Mouse (Mus musculus): ENCODE measurements at regions not wholly inside any gene's neighbourhood (a gene's known extent, or its start where the extent isn't known, plus 50 kb on each side); places are given as distances from the start of the nearest gene placed in this dataset.

GRCm38 (mm10) chr12:71458559-71459176 lies 149.0 kb downstream of the Dact1 start:
- H3K27ac ChIP-seq (ENCODE audit: low read length), result no peak overlapping the region
- no peak overlapping the region for H3K9ac ChIP-seq (ENCODE audit: low read depth, low read length)
- ATAC-seq, result no peak
- H3K4me2 ChIP-seq (ENCODE audit: low read length), result no peak overlapping the region
- H3K4me3 ChIP-seq (ENCODE audit: low read depth, low read length), result no peak overlapping the region
- 56% methylated on average over 12 of the region's 12 CpGs for whole genome bisulfite sequencing
- H3K36me3 ChIP-seq (ENCODE audit: control insufficient read depth, insufficient read depth, low read length), result no peaks in the 10 kb centered on the region
- H3K27me3 ChIP-seq (ENCODE audit: control insufficient read depth, insufficient read depth, low read depth, low read length), result no peaks in the 10 kb centered on the region
- 0 out of 2 replicates have a peak, but pooled peaks cover 2% of the 10 kb centered on the region for H3K4me1 ChIP-seq (ENCODE audit: control insufficient read depth, insufficient read depth, low read length)
- no peaks in the 10 kb centered on the region for H3K9me3 ChIP-seq (replicated peaks; ENCODE audit: control insufficient read depth, low read length, poor library complexity, severe bottlenecking)

DNA sequence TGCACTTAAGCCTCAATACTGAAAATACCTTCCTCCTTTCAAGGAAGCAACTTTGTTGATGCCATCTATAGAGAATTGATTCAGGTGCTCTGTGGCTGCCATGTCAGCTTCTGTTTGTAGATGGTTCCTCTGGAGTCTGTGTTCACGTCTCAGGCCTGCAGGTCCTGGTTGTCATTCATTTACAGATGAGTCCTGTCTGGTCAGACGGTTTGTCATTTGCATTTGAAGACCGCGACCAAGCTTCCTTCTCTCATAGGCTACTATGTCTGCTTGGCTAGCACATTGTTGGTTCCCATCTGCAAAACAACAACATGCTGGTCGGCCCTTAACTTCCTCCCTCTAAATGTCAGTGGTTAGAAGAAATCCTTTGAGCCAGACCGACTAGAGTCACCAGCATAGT lies 151.0 kb downstream of the Dact1 start:
- Histone ChIP-seq H3K27me3 (ENCODE audit: control insufficient read depth, insufficient read depth, low read depth, low read length) (no peaks in the 10 kb centered on the region), H3K4me1 (ENCODE audit: control insufficient read depth, insufficient read depth, low read length) (0 out of 2 replicates have a peak, but pooled peaks cover 2% of the 10 kb centered on the region), H3K9ac (ENCODE audit: low read depth, low read length) (no peak overlapping the region), H3K27ac (ENCODE audit: low read length) (no peak overlapping the region), H3K4me3 (ENCODE audit: low read depth, low read length) (no peak overlapping the region), H3K4me2 (ENCODE audit: low read length) (no peak overlapping the region), H3K36me3 (ENCODE audit: control insufficient read depth, insufficient read depth, low read length) (no peaks in the 10 kb centered on the region), H3K9me3 (replicated peaks; ENCODE audit: control insufficient read depth, low read length, poor library complexity, severe bottlenecking) (no peaks in the 10 kb centered on the region)
- WGBS, result 45% methylated on average over 6 of the region's 6 CpGs
- ATAC-seq, result no peak

DNA sequence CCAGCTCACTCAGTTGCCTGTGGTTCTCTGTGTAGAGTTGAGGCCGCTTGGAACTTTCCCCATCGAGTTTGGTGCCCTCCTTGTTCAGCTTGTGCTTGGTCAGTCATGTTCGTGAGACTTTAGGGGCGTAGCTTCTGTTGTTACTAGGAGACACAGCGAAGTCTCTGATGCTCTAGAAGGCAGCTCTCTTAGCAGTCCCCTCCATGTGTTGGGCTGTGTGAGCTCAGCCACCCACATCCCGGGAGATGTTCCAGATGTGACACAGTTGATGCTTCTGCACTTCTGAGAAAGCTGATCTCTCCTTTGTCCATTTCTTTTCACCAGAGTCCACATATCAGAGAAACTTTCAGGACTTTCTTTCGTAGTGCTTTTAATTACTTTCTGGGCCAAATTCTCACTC lies 158.1 kb downstream of the Dact1 start:
- no peaks in the 10 kb centered on the region for H3K36me3 ChIP-seq (ENCODE audit: control insufficient read depth, insufficient read depth, low read length)
- 76% methylated on average over 7 of the region's 7 CpGs for WGBS
- ATAC-seq, result no peak
- no peaks in the 10 kb centered on the region for H3K9me3 ChIP-seq (replicated peaks; ENCODE audit: control insufficient read depth, low read length, poor library complexity, severe bottlenecking)
- H3K4me2 ChIP-seq (ENCODE audit: low read length), result no peak overlapping the region
- H3K27me3 ChIP-seq (ENCODE audit: control insufficient read depth, insufficient read depth, low read depth, low read length), result no peaks in the 10 kb centered on the region
- H3K4me1 ChIP-seq (ENCODE audit: control insufficient read depth, insufficient read depth, low read length), result no peaks in the 10 kb centered on the region
- no peak overlapping the region for H3K9ac ChIP-seq (ENCODE audit: low read depth, low read length)
- H3K27ac ChIP-seq (ENCODE audit: low read length), result no peak overlapping the region
- H3K4me3 ChIP-seq (ENCODE audit: low read depth, low read length), result no peak overlapping the region

GRCm38 (mm10) chr12:71468324-71468723 lies 158.6 kb downstream of the Dact1 start:
- H3K27me3 ChIP-seq (ENCODE audit: control insufficient read depth, insufficient read depth, low read depth, low read length), result no peaks in the 10 kb centered on the region
- no peaks in the 10 kb centered on the region for H3K9me3 ChIP-seq (replicated peaks; ENCODE audit: control insufficient read depth, low read length, poor library complexity, severe bottlenecking)
- 39% methylated on average over 6 of the region's 6 CpGs for WGBS
- no peaks in the 10 kb centered on the region for H3K4me1 ChIP-seq (ENCODE audit: control insufficient read depth, insufficient read depth, low read length)
- no peak overlapping the region for H3K27ac ChIP-seq (ENCODE audit: low read length)
- H3K9ac ChIP-seq (ENCODE audit: low read depth, low read length), result no peak overlapping the region
- H3K4me2 ChIP-seq (ENCODE audit: low read length), result no peak overlapping the region
- no peak overlapping the region for H3K4me3 ChIP-seq (ENCODE audit: low read depth, low read length)
- no peaks in the 10 kb centered on the region for H3K36me3 ChIP-seq (ENCODE audit: control insufficient read depth, insufficient read depth, low read length)
- ATAC-seq, result no peak

DNA sequence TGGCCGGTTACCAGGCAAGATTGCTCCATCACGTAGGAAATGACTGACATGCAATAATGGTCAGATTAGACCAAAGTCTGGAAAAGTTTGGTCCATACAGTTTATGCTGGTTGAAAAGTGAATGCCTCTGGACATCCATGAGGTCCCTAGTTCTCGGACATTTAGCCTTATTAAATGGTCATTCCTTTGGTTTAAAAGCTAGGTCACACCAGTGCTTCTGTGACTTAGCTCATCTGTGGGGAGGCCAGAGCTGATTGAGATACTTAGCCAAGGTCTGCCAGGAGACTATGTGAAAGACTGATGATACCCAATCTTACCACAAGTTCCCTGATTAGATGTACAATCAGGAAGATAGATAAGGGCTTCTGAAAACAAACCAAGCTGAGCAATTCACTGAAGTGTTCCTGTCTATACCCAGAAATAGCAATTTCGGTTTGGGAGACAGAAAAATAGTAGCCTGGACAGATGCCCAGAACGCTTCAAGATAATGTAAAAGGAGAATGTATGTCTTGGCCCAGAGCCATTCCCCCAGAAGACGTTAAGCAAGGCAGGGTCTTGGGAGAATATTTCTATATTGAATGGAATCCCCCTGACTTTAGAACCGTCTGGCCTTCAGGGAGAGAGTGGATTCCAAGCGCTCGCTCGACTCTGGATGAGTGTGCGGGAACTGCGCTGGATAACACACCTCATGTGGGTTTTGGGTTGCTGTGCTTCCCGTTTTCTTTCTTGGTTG lies 161.5 kb downstream of the Dact1 start:
- 87% methylated on average over 13 of the region's 13 CpGs for WGBS

GRCm38 (mm10) chr12:71471720-71472119 lies 162.0 kb downstream of the Dact1 start:
- Histone ChIP-seq H3K4me3 (ENCODE audit: low read depth, low read length) (no peak overlapping the region), H3K4me1 (ENCODE audit: control insufficient read depth, insufficient read depth, low read length) (no peaks in the 10 kb centered on the region), H3K27me3 (ENCODE audit: control insufficient read depth, insufficient read depth, low read depth, low read length) (peaks cover 2% of the 10 kb centered on the region; the same call in 1 of the 2 replicates), H3K9me3 (replicated peaks; ENCODE audit: control insufficient read depth, low read length, poor library complexity, severe bottlenecking) (no peaks in the 10 kb centered on the region), H3K9ac (ENCODE audit: low read depth, low read length) (no peak overlapping the region), H3K36me3 (ENCODE audit: control insufficient read depth, insufficient read depth, low read length) (no peaks in the 10 kb centered on the region), H3K4me2 (ENCODE audit: low read length) (no peak overlapping the region), H3K27ac (ENCODE audit: low read length) (no peak overlapping the region)
- WGBS, result 95% methylated on average over 4 of the region's 4 CpGs
- no peak for ATAC-seq

More for the DNA sequence above, 161.5 kb downstream of the Dact1 start:
- Histone ChIP-seq H3K9me3 (replicated peaks; ENCODE audit: control insufficient read depth, low read length, poor library complexity, severe bottlenecking) (no peaks in the 10 kb centered on the region), H3K9ac (ENCODE audit: low read depth, low read length) (no peak overlapping the region), H3K36me3 (ENCODE audit: control insufficient read depth, insufficient read depth, low read length) (no peaks in the 10 kb centered on the region), H3K27me3 (ENCODE audit: control insufficient read depth, insufficient read depth, low read depth, low read length) (peaks cover 2% of the 10 kb centered on the region; the same call in 1 of the 2 replicates), H3K4me2 (ENCODE audit: low read length) (no peak overlapping the region), H3K4me3 (ENCODE audit: low read depth, low read length) (no peak overlapping the region), H3K4me1 (ENCODE audit: control insufficient read depth, insufficient read depth, low read length) (no peaks in the 10 kb centered on the region), H3K27ac (ENCODE audit: low read length) (no peak overlapping the region)
- ATAC-seq, result no peak

GRCm38 (mm10) chr12:71476238-71476637 lies 166.6 kb downstream of the Dact1 start:
- Histone ChIP-seq H3K9me3 (replicated peaks; ENCODE audit: control insufficient read depth, low read length, poor library complexity, severe bottlenecking) (no peaks in the 10 kb centered on the region), H3K27me3 (ENCODE audit: control insufficient read depth, insufficient read depth, low read depth, low read length) (peaks cover 2% of the 10 kb centered on the region; the same call in 1 of the 2 replicates), H3K9ac (ENCODE audit: low read depth, low read length) (no peak overlapping the region), H3K27ac (ENCODE audit: low read length) (no peak overlapping the region), H3K4me1 (ENCODE audit: control insufficient read depth, insufficient read depth, low read length) (peaks cover 8% of the 10 kb centered on the region; the same call in 1 of the 2 replicates), H3K4me2 (ENCODE audit: low read length) (no peak overlapping the region), H3K36me3 (ENCODE audit: control insufficient read depth, insufficient read depth, low read length) (no peaks in the 10 kb centered on the region), H3K4me3 (ENCODE audit: low read depth, low read length) (no peak overlapping the region)
- no peak for ATAC-seq
- 53% methylated on average over 4 of the region's 4 CpGs for WGBS

GRCm38 (mm10) chr12:71477691-71478090 lies 168.0 kb downstream of the Dact1 start:
- ATAC-seq, result no peak
- H3K36me3 ChIP-seq (ENCODE audit: control insufficient read depth, insufficient read depth, low read length), result no peaks in the 10 kb centered on the region
- peaks cover 15% of the 10 kb centered on the region; the same call in 1 of the 2 replicates for H3K4me1 ChIP-seq (ENCODE audit: control insufficient read depth, insufficient read depth, low read length)
- H3K9ac ChIP-seq (ENCODE audit: low read depth, low read length), result no peak overlapping the region
- no peak overlapping the region for H3K27ac ChIP-seq (ENCODE audit: low read length)
- H3K4me3 ChIP-seq (ENCODE audit: low read depth, low read length), result no peak overlapping the region
- 8% methylated on average over 5 of the region's 5 CpGs for WGBS
- no peaks in the 10 kb centered on the region for H3K9me3 ChIP-seq (replicated peaks; ENCODE audit: control insufficient read depth, low read length, poor library complexity, severe bottlenecking)
- H3K4me2 ChIP-seq (ENCODE audit: low read length), result no peak overlapping the region
- peaks cover 2% of the 10 kb centered on the region; the same call in 1 of the 2 replicates for H3K27me3 ChIP-seq (ENCODE audit: control insufficient read depth, insufficient read depth, low read depth, low read length)

DNA sequence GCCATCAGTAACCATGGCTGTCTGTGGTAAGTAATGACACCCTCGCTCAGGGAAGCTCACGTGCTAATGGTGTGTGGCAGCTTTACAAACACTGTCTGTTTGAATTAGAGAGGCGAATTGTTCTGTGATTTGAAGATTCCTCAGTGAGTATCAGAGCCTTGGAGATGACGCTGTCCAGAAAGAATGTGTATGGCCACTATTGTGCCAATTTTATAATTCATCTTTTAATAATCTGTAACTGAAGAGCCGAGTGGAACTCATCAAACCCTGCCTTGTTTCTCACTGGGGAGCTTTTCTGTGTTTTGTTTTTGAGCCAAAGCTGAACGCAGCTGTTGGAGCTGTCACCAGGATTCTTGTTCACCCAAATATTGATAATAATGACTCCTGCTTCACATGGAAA lies 171.7 kb downstream of the Dact1 start:
- Histone ChIP-seq H3K4me3 (ENCODE audit: low read depth, low read length) (no peak overlapping the region), H3K27me3 (ENCODE audit: control insufficient read depth, insufficient read depth, low read depth, low read length) (no peaks in the 10 kb centered on the region), H3K4me2 (ENCODE audit: low read length) (no peak overlapping the region), H3K27ac (ENCODE audit: low read length) (no peak overlapping the region), H3K4me1 (ENCODE audit: control insufficient read depth, insufficient read depth, low read length) (peaks cover 15% of the 10 kb centered on the region; the same call in 1 of the 2 replicates), H3K9me3 (replicated peaks; ENCODE audit: control insufficient read depth, low read length, poor library complexity, severe bottlenecking) (no peaks in the 10 kb centered on the region), H3K36me3 (ENCODE audit: control insufficient read depth, insufficient read depth, low read length) (no peaks in the 10 kb centered on the region), H3K9ac (ENCODE audit: low read depth, low read length) (no peak overlapping the region)
- ATAC-seq, result no peak
- WGBS, result 42% methylated on average over 6 of the region's 6 CpGs
